Mouse (Mus musculus): Measurements from ENCODE around the gene Lgr4. TPM values are rescaled to one million over a fixed set of nuclear protein-coding genes. Genes with fewer than 3 reads are reported as not detected.

The Lgr4 gene
- total and polyA plus RNA-seq, 2 experiments = 16.9 to 53.9 TPM

GRCm38 (mm10) chr2:109959407-109960075 is 42.1 kb downstream of the Lgr4 start:
- DNase-seq (ENCODE audit: extremely low read depth, low read depth, low spot score) = peak; percentile 82
- Histone ChIP-seq H3K27me3 (ENCODE audit: control insufficient read depth, insufficient read depth, low read length) (no peaks in the 10 kb centered on the region), H3K79me2 (ENCODE audit: control insufficient read depth, insufficient read depth, low read length) (peaks cover 18% of the 10 kb centered on the region; the same call in 1 of the 2 replicates), H3K27ac (replicated peaks; ENCODE audit: insufficient read depth, low read depth, low read length) (peak overlapping the region; percentile 91), H3K9ac (ENCODE audit: low read depth, low read length) (peak overlapping the region; percentile 11; the same call in 1 of the 2 replicates), H3K4me1 (ENCODE audit: control insufficient read depth, insufficient read depth, low read length) (peaks cover 29% of the 10 kb centered on the region), H3K36me3 (ENCODE audit: control insufficient read depth, insufficient read depth, low read length) (no peaks in the 10 kb centered on the region), H3K4me3 (ENCODE audit: insufficient read depth, low read depth, low read length) (peak overlapping the region; percentile 18; the same call in 1 of the 2 replicates)
- TF ChIP-seq POLR2A (IDR thresholded peaks at IDR 0.05; ENCODE audit: extremely low read depth, insufficient read depth, low read length) (no peak), CTCF (IDR thresholded peaks at IDR 0.05; ENCODE audit: low read depth, low read length) (no peak)
- WGBS = 28% methylated on average over 11 of the region's 11 CpGs

GRCm38 (mm10) chr2:109960246-109960645 is 42.8 kb downstream of the Lgr4 start:
- TF ChIP-seq POLR2A (IDR thresholded peaks at IDR 0.05; ENCODE audit: extremely low read depth, insufficient read depth, low read length) (no peak), CTCF (IDR thresholded peaks at IDR 0.05; ENCODE audit: low read depth, low read length) (no peak)
- Histone ChIP-seq H3K79me2 (ENCODE audit: control insufficient read depth, insufficient read depth, low read length) (peaks cover 16% of the 10 kb centered on the region; the same call in 1 of the 2 replicates), H3K9ac (ENCODE audit: low read depth, low read length) (no peak overlapping the region), H3K27me3 (ENCODE audit: control insufficient read depth, insufficient read depth, low read length) (no peaks in the 10 kb centered on the region), H3K36me3 (ENCODE audit: control insufficient read depth, insufficient read depth, low read length) (no peaks in the 10 kb centered on the region), H3K4me1 (ENCODE audit: control insufficient read depth, insufficient read depth, low read length) (peaks cover 31% of the 10 kb centered on the region), H3K4me3 (ENCODE audit: insufficient read depth, low read depth, low read length) (no peak overlapping the region), H3K27ac (replicated peaks; ENCODE audit: insufficient read depth, low read depth, low read length) (no peak overlapping the region)
- WGBS = 47% methylated on average over 3 of the region's 3 CpGs
- peak; percentile 82 for DNase-seq (ENCODE audit: extremely low read depth, low read depth, low spot score)

DNA sequence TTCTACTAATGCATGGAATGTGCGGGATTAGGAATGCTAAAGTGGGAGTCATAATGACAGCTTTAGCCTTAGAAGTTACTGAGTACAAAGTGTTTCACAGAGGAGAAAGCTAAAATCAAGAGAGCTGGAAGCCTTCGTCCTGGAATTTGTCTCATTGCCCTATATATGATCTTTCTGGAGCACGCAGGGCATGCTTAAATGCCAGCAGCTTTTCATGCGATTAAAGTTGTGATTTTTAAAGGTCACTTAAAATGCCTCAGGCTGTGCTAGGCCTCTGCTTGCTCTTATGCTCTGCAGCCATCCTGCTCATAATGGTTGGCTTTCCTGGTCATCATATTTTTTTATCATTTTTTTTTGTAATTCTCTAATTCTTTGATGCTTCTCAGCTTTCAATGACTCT is 43.7 kb downstream of the Lgr4 start:
- TF ChIP-seq CTCF (IDR thresholded peaks at IDR 0.05; ENCODE audit: low read depth, low read length) = no peak
- no peak for TF ChIP-seq POLR2A (IDR thresholded peaks at IDR 0.05; ENCODE audit: extremely low read depth, insufficient read depth, low read length)
- H3K79me2 ChIP-seq (ENCODE audit: control insufficient read depth, insufficient read depth, low read length) = peaks cover 14% of the 10 kb centered on the region; the same call in 1 of the 2 replicates
- DNase-seq (ENCODE audit: extremely low read depth, low read depth, low spot score) = no peak
- H3K9ac ChIP-seq (ENCODE audit: low read depth, low read length) = no peak overlapping the region
- H3K4me3 ChIP-seq (ENCODE audit: insufficient read depth, low read depth, low read length) = no peak overlapping the region
- H3K27me3 ChIP-seq (ENCODE audit: control insufficient read depth, insufficient read depth, low read length) = no peaks in the 10 kb centered on the region
- H3K36me3 ChIP-seq (ENCODE audit: control insufficient read depth, insufficient read depth, low read length) = no peaks in the 10 kb centered on the region
- no peak overlapping the region for H3K27ac ChIP-seq (replicated peaks; ENCODE audit: insufficient read depth, low read depth, low read length)
- 90% methylated on average over 4 of the region's 4 CpGs for WGBS
- H3K4me1 ChIP-seq (ENCODE audit: control insufficient read depth, insufficient read depth, low read length) = peaks cover 36% of the 10 kb centered on the region

DNA sequence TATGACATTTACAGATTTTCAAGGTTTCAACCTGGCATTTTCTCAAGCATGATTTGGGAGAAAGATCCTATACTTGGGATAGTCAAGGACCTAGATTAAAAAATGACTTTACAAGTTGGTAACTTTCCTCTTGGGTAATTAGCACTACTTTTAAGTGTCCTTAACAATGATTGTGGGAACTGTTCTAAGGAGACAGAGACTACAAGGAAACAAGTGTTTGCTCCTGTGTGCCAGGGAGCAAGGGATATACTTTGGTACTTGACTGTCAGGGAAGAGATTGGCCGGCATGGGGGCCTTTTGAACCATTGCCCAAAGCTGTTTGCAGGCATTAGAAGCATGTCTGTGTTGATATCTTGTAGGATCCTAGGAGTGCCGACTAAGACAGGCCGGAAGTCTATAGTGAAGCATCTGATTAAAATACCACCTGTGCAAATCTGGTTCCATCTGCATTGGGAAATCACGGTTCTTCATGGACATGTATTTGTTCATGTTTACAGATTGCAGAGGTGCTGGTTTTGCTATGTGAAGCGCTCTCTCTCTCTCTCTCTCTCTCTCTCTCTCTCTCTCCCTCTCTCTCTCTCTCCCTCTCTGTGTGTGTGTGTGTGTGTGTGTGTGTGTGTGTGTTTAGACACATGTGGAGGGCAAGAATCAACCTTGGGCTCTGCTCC is 46.3 kb downstream of the Lgr4 start:
- H3K36me3 ChIP-seq (ENCODE audit: control insufficient read depth, insufficient read depth, low read length) = no peaks in the 10 kb centered on the region
- WGBS = 36% methylated on average over 5 of the region's 5 CpGs
- DNase-seq (ENCODE audit: extremely low read depth, low read depth, low spot score) = peak; percentile 66
- peaks cover 36% of the 10 kb centered on the region for H3K4me1 ChIP-seq (ENCODE audit: control insufficient read depth, insufficient read depth, low read length)
- H3K27me3 ChIP-seq (ENCODE audit: control insufficient read depth, insufficient read depth, low read length) = no peaks in the 10 kb centered on the region
- peak overlapping the region; percentile 34 for H3K27ac ChIP-seq (replicated peaks; ENCODE audit: insufficient read depth, low read depth, low read length)
- H3K9ac ChIP-seq (ENCODE audit: low read depth, low read length) = no peak overlapping the region
- TF ChIP-seq CTCF (IDR thresholded peaks at IDR 0.05; ENCODE audit: low read depth, low read length) (no peak), POLR2A (IDR thresholded peaks at IDR 0.05; ENCODE audit: extremely low read depth, insufficient read depth, low read length) (no peak)
- no peak overlapping the region for H3K4me3 ChIP-seq (ENCODE audit: insufficient read depth, low read depth, low read length)
- peaks cover 19% of the 10 kb centered on the region; the same call in 1 of the 2 replicates for H3K79me2 ChIP-seq (ENCODE audit: control insufficient read depth, insufficient read depth, low read length)

- Histone ChIP-seq H3K79me2 (ENCODE audit: control insufficient read depth, insufficient read depth, low read length) (peaks cover 26% of the 10 kb centered on the region; the same call in 1 of the 2 replicates), H3K27me3 (ENCODE audit: control insufficient read depth, insufficient read depth, low read length) (no peaks in the 10 kb centered on the region), H3K4me1 (ENCODE audit: control insufficient read depth, insufficient read depth, low read length) (peaks cover 29% of the 10 kb centered on the region), H3K36me3 (ENCODE audit: control insufficient read depth, insufficient read depth, low read length) (peaks cover 1% of the 10 kb centered on the region; the same call in 1 of the 2 replicates), H3K27ac (replicated peaks; ENCODE audit: insufficient read depth, low read depth, low read length) (peak overlapping the region; percentile 99), H3K4me3 (ENCODE audit: insufficient read depth, low read depth, low read length) (peak overlapping the region; percentile 27; the same call in 1 of the 2 replicates), H3K9ac (ENCODE audit: low read depth, low read length) (peak overlapping the region; percentile 73)
- 21% methylated on average over 9 of the region's 9 CpGs for WGBS
- peak; percentile 89 for DNase-seq (ENCODE audit: extremely low read depth, low read depth, low spot score)
- TF ChIP-seq CTCF (IDR thresholded peaks at IDR 0.05; ENCODE audit: low read depth, low read length) (no peak), POLR2A (IDR thresholded peaks at IDR 0.05; ENCODE audit: extremely low read depth, insufficient read depth, low read length) (no peak)
These were observed 48.4 kb downstream of the Lgr4 start for GRCm38 (mm10) chr2:109965753-109966420.

All from liver, adult 2 months (tissue).